Mouse (Mus musculus) lung, postnatal 0 days (tissue): ENCODE data around the gene Rbm4.

Experiments
- CTCF ChIP-seq: IDR thresholded peaks from 2 replicates; pipeline ENCODE4 v1.5.1; 2016; ENCODE audit warnings: antibody characterized with exemption, mild to moderate bottlenecking
- EP300 ChIP-seq: IDR thresholded peaks from 2 replicates; pipeline ENCODE4 v1.6.1; 2016; ENCODE audit warnings: antibody characterized with exemption, mild to moderate bottlenecking, control low read depth

DNA sequence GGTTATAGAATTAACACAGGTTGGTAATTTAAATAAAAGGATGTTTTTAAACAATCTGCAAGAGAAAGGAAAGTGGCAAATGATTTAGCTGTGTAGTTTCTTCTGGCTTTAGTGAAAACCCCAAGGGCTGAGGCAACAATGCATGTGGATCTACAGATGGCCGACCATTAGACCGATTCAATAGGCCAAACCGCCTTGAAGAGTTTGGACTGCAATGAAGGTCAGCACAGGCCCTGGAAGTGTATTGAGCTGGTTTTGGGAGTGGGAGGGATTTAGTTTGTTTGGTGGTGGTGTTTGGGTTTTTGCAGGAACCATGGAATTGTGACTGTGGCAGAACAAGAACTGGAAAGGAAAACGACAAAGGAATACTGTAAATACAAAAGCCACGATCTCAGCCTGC lies 5.4 kb upstream of the Rbm4 start:
- TF ChIP-seq CTCF (no peak), EP300 (no peak)
